Mouse (Mus musculus) heart, adult 2 months (tissue): Measurements from ENCODE around the gene Hif3a.

Experiments used
- CTCF ChIP-seq: fragments of 200-600 bp; IDR thresholded peaks from 2 replicates; pipeline ENCODE4 v1.8.1; 2022; ENCODE audit warnings: antibody characterized with exemption, mild to moderate bottlenecking, moderate library complexity
- EP300 ChIP-seq: fragments of 200-500 bp; IDR thresholded peaks from 2 replicates; pipeline ENCODE4 v1.6.1; 2011; ENCODE audit warnings: low read depth, low read length, control low read depth; ENCODE audit not compliant: insufficient read depth
- POLR2A ChIP-seq: fragments of 200-500 bp; IDR thresholded peaks from 2 replicates; pipeline ENCODE4 v1.6.1; 2011; ENCODE audit warnings: mild to moderate bottlenecking, low read depth, low read length, control low read depth; ENCODE audit not compliant: insufficient read depth

GRCm38 (mm10) chr7:17017921-17018320, 44.3 kb downstream of the Hif3a start:
- TF ChIP-seq CTCF = no peak
- no peak for TF ChIP-seq POLR2A
- TF ChIP-seq EP300 = no peak
